Mouse (Mus musculus) hindbrain, embryonic 10.5 days (tissue): Measurements from ENCODE around the gene Spsb3. TPM values are rescaled to one million over a fixed set of nuclear protein-coding genes. Genes with fewer than 3 reads are reported as not detected.

Experiments used
- DNase-seq: peaks from one replicate; pipeline ENCODE4 v3.0.0-alpha.2; 2017; ENCODE audit warnings: low spot score
- H3K27ac ChIP-seq: fragments of 300-500 bp; sonication (generic); 2 replicates; pipeline ENCODE4 v1.5.1; 2016; ENCODE audit warnings: mild to moderate bottlenecking, moderate library complexity
- H3K27me3 ChIP-seq: fragments of 300-500 bp; sonication (generic); 2 replicates; pipeline ENCODE4 v1.6.1; 2016; ENCODE audit warnings: mild to moderate bottlenecking; ENCODE audit not compliant: poor library complexity, insufficient read depth, severe bottlenecking
- H3K36me3 ChIP-seq: fragments of 300-500 bp; sonication (generic); 2 replicates; pipeline ENCODE4 v1.6.1; 2016; ENCODE audit warnings: mild to moderate bottlenecking, moderate library complexity
- H3K4me1 ChIP-seq: fragments of 300-500 bp; sonication (generic); replicated peaks from 2 replicates; pipeline ENCODE4 v1.6.1; 2016; ENCODE audit warnings: mild to moderate bottlenecking
- H3K4me3 ChIP-seq: fragments of 300-500 bp; sonication (generic); 2 replicates; pipeline ENCODE4 v1.5.1; 2016; ENCODE audit warnings: mild to moderate bottlenecking, moderate library complexity
- H3K9me3 ChIP-seq: fragments of 300-500 bp; sonication (generic); 2 replicates; pipeline ENCODE4 v1.6.1; 2016; ENCODE audit warnings: mild to moderate bottlenecking, moderate library complexity
- WGBS: fragments of 180-500 bp; shearing (Covaris S2); methylation state at CpG from one replicate; pipeline ENCODE4 v1.1.7; 2016; 5-methylcytosine and 5-hydroxymethylcytosine counted together
- polyA plus RNA-seq: library from polyadenylated mRNA; unstranded; fragments of >200 nt; fragmentation: Nextera tagmentation; extraction: Ambion mirVana; gene quantifications from 2 replicates; pipeline ENCODE4 v1.2.1, GENCODE M21; 2016

Gene Spsb3
- polyA plus RNA-seq, 1 experiment from 2014 or later: 53.4 TPM

- Histone ChIP-seq H3K9me3 (no peaks in the 10 kb centered on the region), H3K36me3 (peaks cover 70% of the 10 kb centered on the region), H3K4me3 (peak overlapping the region; percentile 94), H3K4me1 (peaks cover 52% of the 10 kb centered on the region), H3K27ac (peak overlapping the region; percentile 93), H3K27me3 (no peaks in the 10 kb centered on the region)
- WGBS: 10% methylated on average over 31 of the region's 31 CpGs
- DNase-seq: no peak
These were observed 7.9 kb downstream of the Spsb3 start for GRCm38 (mm10) chr17:24894061-24894994.

- DNase-seq: peak; percentile 90
- H3K9me3 ChIP-seq: no peaks in the 10 kb centered on the region
- H3K4me3 ChIP-seq: peak within 1 kb of the TSS; percentile 94
- peak within 1 kb of the TSS; percentile 93 for H3K27ac ChIP-seq
- WGBS: under 1% methylated on average over 62 of the region's 62 CpGs
- H3K36me3 ChIP-seq: peaks cover 70% of the 10 kb centered on the region
- no peaks in the 10 kb centered on the region for H3K27me3 ChIP-seq
- peaks cover 52% of the 10 kb centered on the region for H3K4me1 ChIP-seq
These were observed 8.6 kb downstream of the Spsb3 start, which contains the start of the genes Eme2 and Mrps34 for GRCm38 (mm10) chr17:24894995-24895547. TSS of gene Eme2 (minus strand) at chr17:24895087. TSS of gene Mrps34 (plus strand) at chr17:24895116.

- peak overlapping the region; percentile 93 for H3K27ac ChIP-seq
- peaks cover 52% of the 10 kb centered on the region for H3K4me1 ChIP-seq
- peaks cover 70% of the 10 kb centered on the region for H3K36me3 ChIP-seq
- WGBS: 14% methylated on average over 23 of the region's 23 CpGs
- DNase-seq: no peak
- peak overlapping the region; percentile 94 for H3K4me3 ChIP-seq
- H3K9me3 ChIP-seq: no peaks in the 10 kb centered on the region
- H3K27me3 ChIP-seq: no peaks in the 10 kb centered on the region
These were observed 9.3 kb downstream of the Spsb3 start for GRCm38 (mm10) chr17:24895571-24896240.

- peak; percentile 78 for DNase-seq
- H3K4me1 ChIP-seq: peaks cover 52% of the 10 kb centered on the region
- peak within 1 kb of the TSS; percentile 94 for H3K4me3 ChIP-seq
- peaks cover 70% of the 10 kb centered on the region for H3K36me3 ChIP-seq
- peak within 1 kb of the TSS; percentile 93 for H3K27ac ChIP-seq
- H3K27me3 ChIP-seq: no peaks in the 10 kb centered on the region
- under 1% methylated on average over 50 of the region's 50 CpGs for WGBS
- no peaks in the 10 kb centered on the region for H3K9me3 ChIP-seq
These were observed 10.0 kb downstream of the Spsb3 start, which contains the start of gene Nme3 for GRCm38 (mm10) chr17:24896241-24896992. TSS of gene Nme3 (plus strand) at chr17:24896500.

GRCm38 (mm10) chr17:24896993-24897269, 10.5 kb downstream of the Spsb3 start:
- 39% methylated on average over 11 of the region's 11 CpGs for WGBS
- H3K36me3 ChIP-seq: peaks cover 70% of the 10 kb centered on the region
- peaks cover 52% of the 10 kb centered on the region for H3K4me1 ChIP-seq
- H3K27ac ChIP-seq: peak overlapping the region; percentile 93
- no peak for DNase-seq
- H3K27me3 ChIP-seq: no peaks in the 10 kb centered on the region
- peak overlapping the region; percentile 94 for H3K4me3 ChIP-seq
- no peaks in the 10 kb centered on the region for H3K9me3 ChIP-seq

- H3K27me3 ChIP-seq: no peaks in the 10 kb centered on the region
- H3K36me3 ChIP-seq: peaks cover 70% of the 10 kb centered on the region
- H3K9me3 ChIP-seq: no peaks in the 10 kb centered on the region
- H3K4me1 ChIP-seq: peaks cover 52% of the 10 kb centered on the region
- peak overlapping the region; percentile 94 for H3K4me3 ChIP-seq
- no peak overlapping the region for H3K27ac ChIP-seq
- DNase-seq: no peak
- WGBS: 88% methylated on average over 4 of the region's 4 CpGs
These were observed 11.2 kb downstream of the Spsb3 start for GRCm38 (mm10) chr17:24897600-24897999.

GRCm38 (mm10) chr17:24898041-24898854, 11.8 kb downstream of the Spsb3 start:
- Histone ChIP-seq H3K27me3 (no peaks in the 10 kb centered on the region), H3K27ac (no peak overlapping the region), H3K4me1 (peaks cover 50% of the 10 kb centered on the region), H3K9me3 (no peaks in the 10 kb centered on the region), H3K4me3 (peak overlapping the region; percentile 94), H3K36me3 (peaks cover 70% of the 10 kb centered on the region)
- WGBS: 76% methylated on average over 4 of the region's 4 CpGs
- DNase-seq: no peak

- H3K27me3 ChIP-seq: no peaks in the 10 kb centered on the region
- H3K9me3 ChIP-seq: no peaks in the 10 kb centered on the region
- H3K4me1 ChIP-seq: peaks cover 41% of the 10 kb centered on the region
- H3K27ac ChIP-seq: no peak overlapping the region
- H3K36me3 ChIP-seq: peaks cover 76% of the 10 kb centered on the region
- peak overlapping the region; percentile 18; the same call in 1 of the 2 replicates for H3K4me3 ChIP-seq
- 90% methylated on average over 5 of the region's 5 CpGs for WGBS
- DNase-seq: no peak
These were observed 12.7 kb downstream of the Spsb3 start for GRCm38 (mm10) chr17:24899153-24899552.

- no peak for DNase-seq
- H3K9me3 ChIP-seq: no peaks in the 10 kb centered on the region
- 95% methylated on average over 6 of the region's 6 CpGs for WGBS
- H3K27ac ChIP-seq: no peak overlapping the region
- peaks cover 84% of the 10 kb centered on the region for H3K36me3 ChIP-seq
- H3K27me3 ChIP-seq: no peaks in the 10 kb centered on the region
- no peak overlapping the region for H3K4me3 ChIP-seq
- peaks cover 35% of the 10 kb centered on the region for H3K4me1 ChIP-seq
These were observed 13.6 kb downstream of the Spsb3 start for GRCm38 (mm10) chr17:24900014-24900413.

- 91% methylated on average over 5 of the region's 5 CpGs for WGBS
- no peak for DNase-seq
These were observed 15.7 kb downstream of the Spsb3 start for GRCm38 (mm10) chr17:24902124-24902523.

GRCm38 (mm10) chr17:24902671-24903474, 16.4 kb downstream of the Spsb3 start:
- Histone ChIP-seq H3K4me1 (peaks cover 8% of the 10 kb centered on the region), H3K27me3 (no peaks in the 10 kb centered on the region), H3K36me3 (peaks cover 100% of the 10 kb centered on the region), H3K9me3 (no peaks in the 10 kb centered on the region), H3K4me3 (no peak overlapping the region), H3K27ac (peak overlapping the region; percentile 35; the same call in 1 of the 2 replicates)
- no peak for DNase-seq
- WGBS: 68% methylated on average over 9 of the region's 9 CpGs

More at GRCm38 (mm10) chr17:24902124-24902523, 15.7 kb downstream of the Spsb3 start:
- no peaks in the 10 kb centered on the region for H3K9me3 ChIP-seq
- H3K36me3 ChIP-seq: peaks cover 100% of the 10 kb centered on the region
- no peaks in the 10 kb centered on the region for H3K27me3 ChIP-seq
- no peak overlapping the region for H3K27ac ChIP-seq
- peaks cover 15% of the 10 kb centered on the region for H3K4me1 ChIP-seq
- no peak overlapping the region for H3K4me3 ChIP-seq
